Mouse (Mus musculus) embryonic facial prominence, embryonic 15.5 days (tissue): ENCODE data around the gene Egfl7. TPM values are rescaled to one million over a fixed set of nuclear protein-coding genes. Genes with fewer than 3 reads are reported as not detected.
A peak's percentile ranks its signal among the peaks of the same experiment; 100 is the strongest.

Experiments
- ATAC-seq: fragments of 200-750 bp; cut with Nextera tagmentation; 2 replicates; pipeline ENCODE4 v1.8.0; 2017; ENCODE audit warnings: low read depth, moderate TSS enrichment; ENCODE audit not compliant: insufficient number of reproducible peaks, low FRiP score, low TSS enrichment
- H3K27ac ChIP-seq: fragments of 300-500 bp; sonication (generic); replicated peaks from 2 replicates; pipeline ENCODE4 v1.5.1; 2015; ENCODE audit warnings: mild to moderate bottlenecking, inconsistent platforms
- H3K27me3 ChIP-seq: fragments of 300-500 bp; sonication (generic); 2 replicates; pipeline ENCODE4 v1.6.1; 2015; ENCODE audit warnings: inconsistent platforms
- H3K36me3 ChIP-seq: fragments of 300-500 bp; sonication (generic); 2 replicates; pipeline ENCODE4 v1.6.1; 2015; ENCODE audit warnings: mild to moderate bottlenecking, inconsistent platforms
- H3K4me1 ChIP-seq: fragments of 300-500 bp; sonication (generic); 2 replicates; pipeline ENCODE4 v1.6.1; 2015; ENCODE audit warnings: inconsistent platforms
- H3K4me2 ChIP-seq: fragments of 300-500 bp; sonication (generic); replicated peaks from 2 replicates; pipeline ENCODE4 v1.6.1; 2015; ENCODE audit warnings: mild to moderate bottlenecking, inconsistent platforms
- H3K4me3 ChIP-seq: fragments of 300-500 bp; sonication (generic); replicated peaks from 2 replicates; pipeline ENCODE4 v1.5.1; 2015; ENCODE audit warnings: mild to moderate bottlenecking, inconsistent platforms
- H3K9ac ChIP-seq: fragments of 300-500 bp; sonication (generic); 2 replicates; pipeline ENCODE4 v1.6.1; 2015; ENCODE audit warnings: inconsistent platforms
- H3K9me3 ChIP-seq: fragments of 300-500 bp; sonication (generic); replicated peaks from 2 replicates; pipeline ENCODE4 v1.6.1; 2016; ENCODE audit warnings: inconsistent platforms
- WGBS: fragments of 180-500 bp; shearing (Covaris S2); methylation state at CpG from one replicate; pipeline ENCODE4 v1.1.7; 2015; 5-methylcytosine and 5-hydroxymethylcytosine counted together
- polyA plus RNA-seq: library from polyadenylated mRNA; unstranded; fragments of >200 nt; fragmentation: Nextera tagmentation; extraction: Ambion mirVana; gene quantifications from 2 replicates; pipeline ENCODE4 v1.2.1, GENCODE M21; 2015

Gene Egfl7
- polyA plus RNA-seq, 1 experiment from 2014 or later: 111 TPM

- ATAC-seq: no peak
- Histone ChIP-seq H3K4me3 (no peak overlapping the region), H3K4me1 (peaks cover 13% of the 10 kb centered on the region), H3K4me2 (no peak overlapping the region), H3K9me3 (no peaks in the 10 kb centered on the region), H3K9ac (no peak overlapping the region), H3K27me3 (no peaks in the 10 kb centered on the region), H3K27ac (no peak overlapping the region), H3K36me3 (peaks cover 34% of the 10 kb centered on the region; the same call in 1 of the 2 replicates)
- 64% methylated on average over 9 of the region's 9 CpGs for WGBS
Observed at GRCm38 (mm10) chr2:26593211-26594021, 13.6 kb downstream of the Egfl7 start.

DNA sequence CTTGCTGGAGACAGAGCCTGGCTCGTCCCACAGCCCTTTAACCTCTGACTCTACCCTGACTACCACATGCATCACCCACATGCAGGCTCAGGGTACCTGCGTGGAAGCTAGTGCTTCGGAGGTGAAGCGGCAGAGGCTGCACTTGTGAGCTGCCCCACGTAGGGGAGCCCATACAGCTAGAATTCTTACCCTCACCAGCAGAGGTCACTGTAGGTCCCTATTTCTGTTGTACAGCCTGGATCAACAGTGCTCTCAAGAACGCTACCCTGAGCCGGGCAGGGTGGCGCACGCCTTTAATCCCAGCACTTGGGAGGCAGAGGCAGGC is 14.2 kb downstream of the Egfl7 start:
- Histone ChIP-seq H3K4me2 (no peak overlapping the region), H3K9me3 (no peaks in the 10 kb centered on the region), H3K4me1 (peaks cover 11% of the 10 kb centered on the region), H3K36me3 (peaks cover 34% of the 10 kb centered on the region; the same call in 1 of the 2 replicates), H3K27ac (no peak overlapping the region), H3K27me3 (no peaks in the 10 kb centered on the region), H3K4me3 (no peak overlapping the region), H3K9ac (no peak overlapping the region)
- 64% methylated on average over 9 of the region's 9 CpGs for WGBS
- no peak for ATAC-seq

DNA sequence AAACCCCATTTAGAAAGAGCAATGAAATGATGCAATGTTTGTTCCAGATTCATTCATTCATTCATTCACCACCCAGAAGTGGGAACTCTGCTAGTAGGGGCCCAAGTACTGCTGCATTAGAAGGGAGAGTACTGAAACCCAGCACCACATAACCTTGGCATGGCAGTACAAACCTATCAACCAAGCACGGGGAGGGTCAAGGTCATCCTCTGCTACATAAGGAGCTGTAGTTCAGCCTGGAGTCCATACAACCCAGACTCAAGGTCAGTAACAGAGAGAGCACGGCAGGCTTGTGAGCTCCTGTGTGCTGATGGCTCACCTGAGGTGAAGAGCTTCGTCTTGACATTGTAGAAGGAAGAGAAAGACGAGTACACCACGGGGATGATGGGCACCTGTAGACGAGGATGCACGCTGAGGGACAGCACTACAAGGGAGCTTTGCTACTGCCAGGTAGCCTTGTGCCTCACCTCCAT is 14.7 kb downstream of the Egfl7 start:
- Histone ChIP-seq H3K27ac (no peak overlapping the region), H3K9me3 (no peaks in the 10 kb centered on the region), H3K4me1 (peaks cover 14% of the 10 kb centered on the region), H3K9ac (no peak overlapping the region), H3K4me3 (no peak overlapping the region), H3K36me3 (peaks cover 34% of the 10 kb centered on the region; the same call in 1 of the 2 replicates), H3K4me2 (no peak overlapping the region), H3K27me3 (no peaks in the 10 kb centered on the region)
- ATAC-seq: no peak
- 84% methylated on average over 7 of the region's 7 CpGs for WGBS

- Histone ChIP-seq H3K4me3 (no peak overlapping the region), H3K27me3 (no peaks in the 10 kb centered on the region), H3K4me2 (no peak overlapping the region), H3K36me3 (peaks cover 34% of the 10 kb centered on the region; the same call in 1 of the 2 replicates), H3K9me3 (no peaks in the 10 kb centered on the region), H3K27ac (no peak overlapping the region), H3K9ac (no peak overlapping the region), H3K4me1 (peaks cover 14% of the 10 kb centered on the region)
- 0 out of 2 replicates have a peak, but pooled peaks have one; percentile 25 for ATAC-seq
- 71% methylated on average over 6 of the region's 6 CpGs for WGBS
Observed at GRCm38 (mm10) chr2:26594934-26595724, 15.3 kb downstream of the Egfl7 start.

GRCm38 (mm10) chr2:26595725-26596435 is 16.1 kb downstream of the Egfl7 start:
- WGBS: 82% methylated on average over 11 of the region's 11 CpGs
- no peak overlapping the region for H3K4me2 ChIP-seq
- H3K27ac ChIP-seq: no peak overlapping the region
- H3K9me3 ChIP-seq: no peaks in the 10 kb centered on the region
- no peak for ATAC-seq
- H3K4me1 ChIP-seq: peaks cover 12% of the 10 kb centered on the region
- H3K27me3 ChIP-seq: no peaks in the 10 kb centered on the region
- peaks cover 34% of the 10 kb centered on the region; the same call in 1 of the 2 replicates for H3K36me3 ChIP-seq
- H3K9ac ChIP-seq: no peak overlapping the region
- H3K4me3 ChIP-seq: no peak overlapping the region

DNA sequence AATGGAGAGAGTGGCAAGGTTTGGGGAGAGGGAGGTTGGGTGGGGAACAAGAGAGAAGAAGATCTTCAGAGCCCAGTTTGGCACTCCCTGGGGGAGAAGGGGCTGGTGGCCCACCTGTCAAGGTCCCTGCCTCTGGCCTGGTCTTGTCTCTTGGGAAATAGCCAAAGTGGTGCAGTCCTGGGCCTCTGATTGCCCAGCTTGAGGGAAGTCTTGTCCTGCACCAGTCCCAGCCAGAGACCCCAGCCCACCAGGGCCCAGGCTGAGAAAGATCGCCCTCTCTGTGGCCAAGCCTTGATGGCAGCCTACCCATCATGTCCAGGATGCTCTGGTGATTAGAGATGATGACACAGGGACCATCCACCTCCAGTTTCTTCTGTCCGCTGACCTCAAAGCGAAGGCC is 17.1 kb downstream of the Egfl7 start:
- peaks cover 33% of the 10 kb centered on the region; the same call in 1 of the 2 replicates for H3K36me3 ChIP-seq
- H3K4me1 ChIP-seq: peaks cover 8% of the 10 kb centered on the region; the same call in 1 of the 2 replicates
- 94% methylated on average over 3 of the region's 3 CpGs for WGBS
- H3K27ac ChIP-seq: no peak overlapping the region
- no peak for ATAC-seq
- H3K27me3 ChIP-seq: no peaks in the 10 kb centered on the region
- no peaks in the 10 kb centered on the region for H3K9me3 ChIP-seq
- no peak overlapping the region for H3K4me3 ChIP-seq
- no peak overlapping the region for H3K4me2 ChIP-seq
- no peak overlapping the region for H3K9ac ChIP-seq

DNA sequence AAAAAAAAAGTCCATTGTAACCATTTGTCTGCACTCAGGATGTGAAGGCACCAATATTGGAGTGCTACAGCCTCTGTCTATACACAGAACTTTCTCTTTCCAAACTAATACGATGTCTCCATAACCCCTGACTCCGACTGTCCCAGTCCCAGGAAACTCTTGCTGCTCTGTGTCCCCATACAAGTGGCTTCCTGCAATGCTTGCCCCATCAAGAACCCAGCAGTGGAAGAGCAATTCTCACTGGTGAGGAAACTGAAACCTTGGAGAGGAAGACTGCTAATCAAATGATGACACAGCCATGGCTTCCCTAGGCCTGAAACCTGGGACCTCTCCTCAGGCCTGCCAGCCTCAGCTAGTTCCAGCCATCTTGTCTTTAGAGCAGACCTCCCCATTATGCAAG is 18.0 kb downstream of the Egfl7 start:
- WGBS: 90% methylated on average over 2 of the region's 2 CpGs
- no peak overlapping the region for H3K27ac ChIP-seq

GRCm38 (mm10) chr2:26598462-26598861 is 18.6 kb downstream of the Egfl7 start:
- H3K4me3 ChIP-seq: no peak overlapping the region
- WGBS: 38% methylated on average over 3 of the region's 3 CpGs

More for the DNA sequence above, 18.0 kb downstream of the Egfl7 start:
- H3K27me3 ChIP-seq: no peaks in the 10 kb centered on the region
- no peaks in the 10 kb centered on the region for H3K9me3 ChIP-seq
- H3K4me3 ChIP-seq: no peak overlapping the region
- H3K9ac ChIP-seq: no peak overlapping the region
- H3K4me2 ChIP-seq: no peak overlapping the region
- H3K36me3 ChIP-seq: peaks cover 29% of the 10 kb centered on the region; the same call in 1 of the 2 replicates
- H3K4me1 ChIP-seq: peaks cover 12% of the 10 kb centered on the region
- ATAC-seq: no peak

GRCm38 (mm10) chr2:26599965-26600364 is 20.2 kb downstream of the Egfl7 start:
- no peak overlapping the region for H3K27ac ChIP-seq
- no peaks in the 10 kb centered on the region for H3K27me3 ChIP-seq
- H3K4me3 ChIP-seq: no peak overlapping the region
- 0 out of 2 replicates have a peak, but pooled peaks cover 10% of the 10 kb centered on the region for H3K36me3 ChIP-seq
- ATAC-seq: no peak
- peaks cover 26% of the 10 kb centered on the region for H3K4me1 ChIP-seq
- WGBS: 86% methylated on average over 4 of the region's 4 CpGs
- no peak overlapping the region for H3K4me2 ChIP-seq
- no peak overlapping the region for H3K9ac ChIP-seq
- H3K9me3 ChIP-seq: no peaks in the 10 kb centered on the region

More at GRCm38 (mm10) chr2:26598462-26598861, 18.6 kb downstream of the Egfl7 start:
- H3K4me1 ChIP-seq: peaks cover 19% of the 10 kb centered on the region
- no peak overlapping the region for H3K9ac ChIP-seq
- peaks cover 23% of the 10 kb centered on the region; the same call in 1 of the 2 replicates for H3K36me3 ChIP-seq
- no peaks in the 10 kb centered on the region for H3K9me3 ChIP-seq
- no peak overlapping the region for H3K4me2 ChIP-seq
- no peak overlapping the region for H3K27ac ChIP-seq
- no peaks in the 10 kb centered on the region for H3K27me3 ChIP-seq
- ATAC-seq: no peak

DNA sequence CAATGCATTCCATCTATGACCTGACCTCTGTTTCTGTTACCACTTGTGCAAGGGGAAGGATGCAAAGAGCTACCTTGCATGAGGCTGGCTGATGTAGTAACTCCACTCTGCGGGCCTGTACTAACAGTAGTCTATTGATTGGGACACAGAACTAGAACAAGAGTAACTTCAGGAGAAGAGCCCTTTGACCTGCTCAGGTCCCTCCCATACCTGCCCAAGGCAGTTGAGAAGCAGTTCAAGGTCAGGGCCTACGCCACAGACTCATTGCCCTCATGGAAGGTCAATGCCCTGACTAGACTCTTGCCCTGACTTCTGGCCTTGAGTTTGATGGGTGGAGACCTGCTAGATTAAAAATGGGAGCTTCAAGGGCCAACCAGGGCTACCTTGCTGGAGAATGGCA is 20.9 kb downstream of the Egfl7 start:
- no peak overlapping the region for H3K27ac ChIP-seq
- H3K27me3 ChIP-seq: no peaks in the 10 kb centered on the region
- no peaks in the 10 kb centered on the region for H3K9me3 ChIP-seq
- no peak overlapping the region for H3K4me3 ChIP-seq
- peaks cover 26% of the 10 kb centered on the region for H3K4me1 ChIP-seq
- H3K4me2 ChIP-seq: no peak overlapping the region
- 84% methylated on average over 2 of the region's 2 CpGs for WGBS
- H3K36me3 ChIP-seq: 0 out of 2 replicates have a peak, but pooled peaks cover 7% of the 10 kb centered on the region
- H3K9ac ChIP-seq: no peak overlapping the region
- no peak for ATAC-seq

DNA sequence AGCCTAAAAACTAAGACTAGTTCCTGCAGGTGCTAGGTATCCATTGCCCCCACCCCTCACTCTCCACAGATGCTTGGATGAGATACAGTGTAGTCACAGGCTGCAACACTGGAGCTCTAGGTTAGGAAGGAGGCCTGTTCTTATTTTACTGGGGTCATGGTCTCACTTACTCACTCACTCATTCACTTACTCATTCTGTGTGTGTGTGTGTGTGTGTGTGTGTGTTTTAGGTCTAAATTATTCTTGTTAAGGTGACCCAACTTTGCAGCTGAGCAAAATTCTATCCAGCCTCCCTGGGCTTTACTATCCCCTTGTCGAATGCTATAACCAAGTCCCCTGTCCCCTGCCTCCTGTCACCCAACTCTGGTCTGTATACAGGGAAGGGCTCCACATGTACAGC is 21.8 kb downstream of the Egfl7 start:
- 88% methylated on average over 1 of the region's 1 CpGs for WGBS
- no peak for ATAC-seq
- Histone ChIP-seq H3K9me3 (no peaks in the 10 kb centered on the region), H3K9ac (no peak overlapping the region), H3K4me2 (no peak overlapping the region), H3K36me3 (no peaks in the 10 kb centered on the region), H3K4me1 (peaks cover 33% of the 10 kb centered on the region), H3K27me3 (no peaks in the 10 kb centered on the region), H3K27ac (no peak overlapping the region), H3K4me3 (no peak overlapping the region)
